Mouse (Mus musculus) embryonic stem cell, embryonic (primary cell): ENCODE measurements around the gene Ttc4.

ENCODE experiments used
- CTCF ChIA-PET, 4 experiments: fragments of 300-600 bp in 2 of 4; fragments of 350-600 bp in 2 of 4; sonication (Branson Sonifier 250); formaldehyde crosslinking; loops; one replicate each; lab custom pipeline; 2022; ENCODE audit warnings: inconsistent platforms in 2 of 4; lab: Charles Lee
- POLR2A ChIA-PET, 4 experiments: fragments of 300-600 bp in 2 of 4; fragments of 350-600 bp in 2 of 4; sonication (Branson Sonifier 250); formaldehyde crosslinking; loops; one replicate each; lab custom pipeline; 2022; ENCODE audit warnings: antibody characterized with exemption in 4 of 4, inconsistent platforms in 1 of 4; lab: Charles Lee

Ttc4 gene

DNA sequence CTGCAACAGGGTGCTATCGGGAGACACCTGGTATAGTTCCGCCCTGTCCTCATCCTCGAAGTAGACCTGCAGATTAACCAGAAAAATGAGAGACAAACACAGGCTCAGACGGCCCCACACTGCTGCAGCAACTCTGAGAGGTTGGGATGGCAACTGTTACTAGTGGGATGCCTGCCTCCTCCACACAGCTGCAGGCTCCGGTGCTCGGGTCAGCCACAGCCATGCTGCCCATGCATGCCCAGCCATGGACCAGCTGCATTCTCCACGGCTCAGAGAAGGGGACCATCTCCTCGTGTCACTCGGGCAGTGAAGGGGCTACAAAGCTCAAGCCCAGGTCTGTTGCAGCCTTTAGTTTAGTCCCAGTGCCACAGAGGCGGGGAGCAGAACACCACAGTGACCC, 13.1 kb downstream of the Ttc4 start:
- CTCF ChIA-PET: interaction anchor here in 3 of 4 experiments (0.6 to 1.9 kb wide), 9 partner anchors 8 to 58 kb away, joined by 3 to 6 read pairs (median 3); no protein-coding TSS in a partner anchor
- POLR2A ChIA-PET: interaction anchor here in 3 of 4 experiments (0.6 to 2.5 kb wide), 11 partner anchors 9 to 521 kb away, joined by 3 to 11 read pairs (median 4); partner anchors contain the start of gene Ttc4 (in 1 of the 3)

DNA sequence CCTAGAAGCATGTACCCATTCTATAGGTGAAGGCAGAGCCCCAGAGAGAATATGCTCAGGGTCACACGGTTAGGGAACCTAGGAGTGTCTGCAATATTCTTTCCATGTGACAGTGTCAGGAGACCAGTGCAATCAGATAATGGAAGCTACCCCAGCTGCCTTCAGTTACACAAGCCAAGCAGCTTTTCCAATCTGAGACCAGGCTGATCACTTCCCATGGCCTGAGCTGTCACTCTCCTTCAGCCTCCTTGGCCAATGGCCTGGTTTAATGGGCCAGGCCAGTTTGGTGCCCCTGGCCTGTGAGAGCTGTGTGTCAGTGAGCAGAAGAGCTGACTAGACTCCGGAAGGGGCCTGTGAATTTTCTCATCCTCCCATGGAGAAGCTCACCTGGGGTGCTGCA, 13.5 kb downstream of the Ttc4 start:
- ChIA-PET POLR2A (interaction anchor here in 3 of 4 experiments (0.6 to 2.5 kb wide), 10 partner anchors 9 to 522 kb away, joined by 3 to 11 read pairs (median 4); no protein-coding TSS in a partner anchor), CTCF (interaction anchor here in 2 of 4 experiments (0.5 to 1.9 kb wide), 5 partner anchors 25 to 40 kb away, joined by 3 to 5 read pairs (median 3); no protein-coding TSS in a partner anchor)

DNA sequence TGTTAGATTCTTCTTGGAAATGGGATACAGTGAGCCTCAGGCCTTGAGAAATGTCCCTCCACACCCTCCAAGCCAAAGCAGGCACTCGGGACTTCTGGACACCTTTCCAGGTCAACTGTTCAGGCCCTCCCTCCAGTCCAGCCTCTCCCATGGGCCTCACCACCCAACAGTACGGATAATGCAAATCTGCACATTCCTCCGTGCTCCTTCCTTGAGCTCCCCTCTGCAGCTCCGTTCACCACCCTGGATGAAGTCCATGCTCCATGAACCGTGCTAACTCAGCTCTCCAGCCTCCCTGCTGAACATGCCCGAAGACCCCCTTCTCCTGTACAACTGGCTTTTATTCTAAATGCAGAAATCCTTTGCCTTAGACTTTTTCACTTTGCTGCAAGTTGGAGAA, 14.0 kb downstream of the Ttc4 start:
- ChIA-PET CTCF (interaction anchor here in 2 of 4 experiments (0.5 to 1.9 kb wide), 5 partner anchors 26 to 40 kb away, joined by 3 to 5 read pairs (median 3); no protein-coding TSS in a partner anchor), POLR2A (interaction anchor here in 3 of 4 experiments (0.6 to 2.5 kb wide), 8 partner anchors 8 to 337 kb away, joined by 3 to 11 read pairs (median 4); no protein-coding TSS in a partner anchor)

DNA sequence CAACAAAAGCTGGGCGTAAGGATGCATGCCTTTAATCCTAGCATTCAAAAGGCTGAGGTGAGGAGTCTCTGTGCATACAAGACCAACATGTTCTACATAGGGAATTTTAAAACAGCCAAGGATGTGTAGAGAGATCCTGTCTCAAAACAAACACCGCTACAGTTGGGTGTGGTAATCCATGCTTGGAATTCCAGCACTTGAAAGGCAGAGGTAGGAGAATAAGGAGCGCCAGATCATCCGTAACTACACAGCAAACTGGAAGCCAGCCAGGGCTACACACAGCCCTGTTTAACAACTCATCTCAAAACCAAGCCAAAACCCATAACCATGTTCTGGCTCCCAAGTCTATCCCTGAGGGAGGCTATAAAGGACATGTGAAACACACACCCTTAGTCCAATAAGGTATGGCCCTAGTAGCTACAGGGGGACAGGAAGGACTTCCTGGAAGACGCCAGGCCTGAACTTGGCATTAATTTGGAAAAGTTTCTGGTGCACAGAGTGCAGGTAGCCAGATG, 14.7 kb downstream of the Ttc4 start:
- ChIA-PET POLR2A (no interaction called here), CTCF (no interaction called here)

DNA sequence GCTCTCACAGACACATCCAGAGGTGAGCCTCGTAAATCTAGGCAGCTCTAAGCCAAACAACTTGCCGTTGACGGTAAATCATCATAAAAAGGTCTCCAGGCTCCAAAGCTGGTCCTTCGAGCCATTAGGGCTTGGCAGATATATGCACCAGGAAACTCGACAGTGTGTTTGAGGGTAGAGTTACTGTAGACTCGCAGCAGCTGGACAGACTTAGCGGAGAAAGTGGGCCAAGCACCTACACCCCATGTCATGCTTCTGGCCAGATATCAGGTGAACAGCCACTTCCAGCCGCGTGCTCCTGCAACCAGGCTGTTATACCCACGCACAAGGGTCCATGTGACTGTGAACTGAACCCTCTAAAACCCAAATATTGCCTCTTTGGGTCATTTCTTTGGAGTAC, 23.1 kb downstream of the Ttc4 start:
- POLR2A ChIA-PET: interaction anchor here in 3 of 4 experiments (0.6 to 2.5 kb wide), 10 partner anchors 9 to 849 kb away, joined by 3 to 11 read pairs (median 4); partner anchors contain the start of gene Ttc4 (in 1 of the 3)
- CTCF ChIA-PET: interaction anchor here in 2 of 4 experiments (0.5 to 0.8 kb wide), 2 partner anchors 23 to 75 kb away, joined by 3 read pairs; partner anchors contain the start of gene Mroh7 (in 1 of the 2)

DNA sequence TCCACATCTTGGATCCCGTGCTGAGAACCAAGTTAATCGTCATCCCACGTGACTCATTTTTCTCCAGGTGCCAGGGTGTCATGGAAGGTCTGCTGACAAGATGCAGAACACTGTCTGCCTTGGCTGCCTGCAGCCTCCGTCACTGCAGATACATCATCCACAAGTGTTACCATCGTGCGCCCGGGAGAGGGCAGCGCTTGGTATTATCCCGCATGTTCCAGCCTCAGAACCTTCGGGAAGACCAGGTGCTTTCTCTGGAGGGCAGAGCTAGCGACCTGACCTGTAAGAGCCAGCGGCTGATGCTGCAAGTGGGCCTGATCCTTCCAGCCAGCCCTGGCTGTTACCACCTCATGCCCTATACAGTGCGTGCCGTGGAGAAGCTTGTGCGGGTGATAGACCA, 25.7 kb downstream of the Ttc4 start:
- CTCF ChIA-PET: interaction anchor here in 2 of 4 experiments (0.8 to 1.0 kb wide), 2 partner anchors 22 to 55 kb away, joined by 3 read pairs; no protein-coding TSS in a partner anchor
- POLR2A ChIA-PET: interaction anchor here in 2 of 4 experiments (0.7 to 1.2 kb wide), 4 partner anchors 7 to 39 kb away, joined by 3 read pairs; no protein-coding TSS in a partner anchor

DNA sequence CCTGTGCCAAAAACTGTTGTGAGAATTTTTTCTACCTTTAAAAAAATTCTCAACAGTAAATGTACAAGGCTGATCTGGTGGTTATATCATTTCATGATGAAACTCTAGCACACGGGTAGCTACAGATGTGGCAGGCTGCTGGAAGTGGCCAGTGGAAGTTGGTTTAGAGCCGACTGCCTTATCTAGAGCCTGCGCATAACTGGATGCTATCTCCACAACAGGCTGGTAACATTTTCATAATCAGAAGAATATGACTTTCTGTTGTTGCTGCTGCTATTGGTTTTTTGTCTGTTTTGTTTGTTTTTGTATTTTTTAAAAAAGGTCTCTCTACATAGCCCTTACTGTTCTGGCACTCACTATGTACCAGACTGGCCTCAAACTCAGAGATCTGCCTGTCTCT, 26.2 kb downstream of the Ttc4 start:
- CTCF ChIA-PET: interaction anchor here in 1 of 4 experiments (1.0 kb wide), 1 partner anchor 56 kb away, joined by 3 read pairs; no protein-coding TSS in a partner anchor
- POLR2A ChIA-PET: interaction anchor here in 1 of 4 experiments (0.9 kb wide), 1 partner anchor 19 kb away, joined by 3 read pairs; no protein-coding TSS in a partner anchor

DNA sequence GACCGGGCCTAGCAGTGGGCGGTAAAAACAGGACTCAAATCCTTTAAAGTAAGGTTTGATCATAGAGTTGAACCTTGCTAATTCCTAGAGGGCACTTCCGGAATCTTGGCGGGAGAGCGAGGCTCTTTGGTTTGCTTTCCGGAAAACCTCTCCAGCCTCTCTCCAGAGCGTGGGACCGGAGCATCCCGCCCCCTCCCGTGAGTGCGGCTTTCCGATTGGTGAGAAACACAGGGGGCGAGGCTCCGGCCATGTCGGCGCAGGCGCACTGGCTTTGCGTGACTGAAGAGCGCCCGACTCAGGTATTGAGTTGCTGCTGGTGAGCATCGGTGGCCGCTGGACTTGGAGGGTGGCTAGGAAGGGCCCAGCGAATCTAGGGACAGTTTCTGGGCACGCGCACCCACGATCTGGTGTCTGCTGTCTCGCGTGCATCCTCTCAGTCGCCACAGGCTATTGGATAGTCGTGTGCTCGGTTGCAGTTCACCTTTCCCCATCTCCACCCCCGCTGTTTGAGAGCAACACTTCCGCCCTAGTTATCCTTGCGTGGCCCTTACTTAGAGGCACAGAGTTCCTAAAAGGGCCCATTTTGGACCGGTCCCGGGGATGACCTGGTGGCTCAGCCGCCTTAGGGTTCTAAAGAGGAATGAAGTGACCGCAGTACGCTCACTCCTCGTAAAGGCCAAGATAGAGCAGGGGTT, 27.8 kb downstream of the Ttc4 start, which contains the start of gene Pars2:
Gene Pars2 (plus strand): TSS at position 237 of the 695 bp plus-strand sequence.
- ChIA-PET POLR2A (interaction anchor here in 3 of 4 experiments (0.6 to 2.3 kb wide), 14 partner anchors 10 to 527 kb away, joined by 3 to 10 read pairs (median 4); partner anchors contain the start of genes Ssbp3 (in 1 of the 3), Tceanc2 (in 1 of the 3) and Tmem59 (in 1 of the 3)), CTCF (interaction anchor here in 1 of 4 experiments (0.8 kb wide), 1 partner anchor 37 kb away, joined by 4 read pairs; no protein-coding TSS in a partner anchor)

DNA sequence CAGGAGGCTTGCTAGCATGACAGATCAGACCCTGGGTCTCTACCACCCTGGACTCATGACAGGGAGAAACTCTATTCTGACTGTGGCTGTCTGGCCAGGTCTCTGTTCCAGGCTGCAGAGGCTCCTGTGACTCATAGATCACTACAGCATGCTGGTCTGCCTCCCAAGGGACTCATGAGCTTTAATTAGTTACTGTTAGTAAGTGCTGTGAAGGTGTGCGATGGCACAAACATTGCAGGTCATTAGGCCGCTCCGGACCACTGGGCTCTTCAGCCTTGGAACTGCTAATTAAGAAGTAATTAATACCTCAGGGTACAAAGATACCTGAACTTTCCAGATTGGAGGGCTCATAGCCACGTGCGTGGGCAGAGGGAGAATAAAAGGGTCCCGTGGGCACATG, 31.6 kb downstream of the Ttc4 start:
- POLR2A ChIA-PET: interaction anchor here in 1 of 4 experiments (1.3 kb wide), 2 partner anchors 9 to 10 kb away, joined by 3 read pairs; no protein-coding TSS in a partner anchor
- CTCF ChIA-PET: interaction anchor here in 2 of 4 experiments (0.6 to 1.3 kb wide), 3 partner anchors 10 to 148 kb away, joined by 3 to 5 read pairs (median 3); no protein-coding TSS in a partner anchor

DNA sequence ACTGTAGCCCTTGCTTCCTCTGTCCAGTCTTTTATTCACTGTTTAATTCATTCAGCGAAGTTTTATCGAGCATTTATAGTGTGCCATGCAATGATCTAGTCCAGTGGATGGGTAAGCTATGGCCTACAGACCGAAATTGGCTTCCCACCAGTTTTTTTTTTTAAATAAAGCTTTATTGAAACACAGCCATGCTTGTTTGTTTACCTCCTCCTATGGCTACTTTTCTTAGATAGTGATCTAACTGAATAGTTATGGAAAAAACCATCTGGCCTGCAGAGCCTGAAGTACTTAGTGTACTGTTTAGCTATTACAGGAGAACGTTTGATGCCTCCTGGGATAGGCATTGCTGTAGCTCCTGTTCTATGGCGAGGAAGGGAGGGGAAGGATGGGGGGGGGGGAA, 32.9 kb downstream of the Ttc4 start:
- CTCF ChIA-PET: interaction anchor here in 1 of 4 experiments (0.6 to 0.7 kb wide), 3 partner anchors 29 to 137 kb away, joined by 4 to 20 read pairs (median 10); partner anchors contain the start of gene Lexm
- POLR2A ChIA-PET: interaction anchor here in 3 of 4 experiments (0.5 to 1.1 kb wide), 8 partner anchors 8 to 1259 kb away, joined by 3 to 5 read pairs (median 3); no protein-coding TSS in a partner anchor

DNA sequence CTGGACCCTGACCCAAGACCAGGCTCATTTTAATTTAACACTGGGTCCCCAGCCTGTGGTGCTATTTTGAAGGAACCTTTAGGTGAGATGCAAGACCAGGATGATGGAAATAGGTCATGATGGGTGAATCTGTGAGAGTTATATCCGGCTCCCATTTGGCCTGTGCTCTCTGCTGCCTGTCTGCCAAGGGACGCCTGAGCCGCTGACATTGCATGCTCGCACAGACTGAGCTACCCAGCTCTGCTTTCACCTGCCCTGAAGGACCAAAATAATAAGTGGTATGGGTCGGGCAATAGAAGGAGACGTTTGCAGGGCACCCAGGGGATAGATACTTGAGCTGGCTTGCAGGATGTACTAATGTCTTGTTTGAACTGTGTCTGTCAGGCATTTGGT, 34.5 kb downstream of the Ttc4 start:
- POLR2A ChIA-PET: no interaction called here
- CTCF ChIA-PET: interaction anchor here in 3 of 4 experiments (0.5 kb wide), 3 partner anchors 136 to 1453 kb away, joined by 3 to 7 read pairs (median 7); no protein-coding TSS in a partner anchor

DNA sequence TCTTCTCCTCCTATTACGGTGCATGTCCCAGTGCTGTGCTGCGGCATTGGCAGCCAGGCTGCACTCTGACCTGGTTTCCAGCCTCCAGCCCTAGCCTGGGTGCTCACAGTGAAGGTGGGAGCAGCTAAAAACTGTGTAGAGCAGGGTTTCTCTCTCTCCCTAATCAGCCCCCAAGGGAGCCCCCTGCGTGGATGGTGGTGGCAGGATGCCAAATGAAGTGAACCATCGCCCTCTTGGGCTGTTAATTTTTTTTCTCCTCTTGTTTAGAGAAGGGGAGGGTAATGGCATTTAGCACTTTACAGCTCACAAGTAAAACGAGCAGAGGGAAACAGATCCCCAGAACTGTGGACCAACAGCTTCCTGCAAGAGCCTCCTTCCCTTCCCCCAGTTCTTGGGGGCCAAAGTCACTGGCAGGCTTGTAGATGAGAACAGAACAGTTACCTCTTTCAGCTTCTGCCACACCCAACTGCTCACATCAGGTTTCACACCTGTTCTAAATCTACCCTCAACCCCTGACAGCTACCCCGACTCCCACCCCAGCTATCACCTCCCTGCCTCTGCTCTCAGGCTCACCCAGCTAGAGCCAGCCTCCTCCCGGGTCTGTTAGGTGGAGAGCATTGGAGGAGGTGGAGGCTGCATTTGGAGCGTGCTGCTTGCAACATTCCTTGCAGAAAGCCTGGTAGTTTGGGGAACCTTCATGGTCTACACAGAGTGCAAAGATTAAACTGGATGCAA, 35.1 kb downstream of the Ttc4 start:
- POLR2A ChIA-PET: no interaction called here
- CTCF ChIA-PET: interaction anchor here in 2 of 4 experiments (0.5 to 0.9 kb wide), 2 partner anchors 13 to 1453 kb away, joined by 5 to 7 read pairs; no protein-coding TSS in a partner anchor

DNA sequence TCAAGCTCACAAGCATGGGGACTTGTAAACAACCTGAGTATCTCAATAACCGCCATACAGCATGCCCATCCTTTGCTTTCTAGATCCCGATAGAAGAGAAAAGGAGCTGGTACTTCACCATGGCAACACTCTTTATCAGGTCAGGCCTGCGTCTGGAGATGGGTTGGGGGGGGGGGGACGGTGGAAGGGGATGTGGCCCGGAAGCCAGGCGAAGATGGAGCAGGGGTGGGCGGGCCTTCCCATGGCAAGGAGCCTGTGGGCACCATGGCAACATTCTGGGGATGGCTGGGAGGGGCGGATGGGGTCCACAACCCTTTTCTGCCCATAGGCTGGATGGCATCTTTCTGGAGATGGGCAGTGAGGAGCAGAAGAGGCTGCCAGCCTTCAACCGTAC, 44.7 kb downstream of the Ttc4 start:
- CTCF ChIA-PET: interaction anchor here in 3 of 4 experiments (0.6 to 1.5 kb wide), 6 partner anchors 74 to 524 kb away, joined by 3 to 9 read pairs (median 4); no protein-coding TSS in a partner anchor
- POLR2A ChIA-PET: interaction anchor here in 3 of 4 experiments (0.8 to 2.0 kb wide), 5 partner anchors 11 to 74 kb away, joined by 3 to 4 read pairs (median 3); partner anchors contain the start of gene Ttc22 (in 1 of the 3)

DNA sequence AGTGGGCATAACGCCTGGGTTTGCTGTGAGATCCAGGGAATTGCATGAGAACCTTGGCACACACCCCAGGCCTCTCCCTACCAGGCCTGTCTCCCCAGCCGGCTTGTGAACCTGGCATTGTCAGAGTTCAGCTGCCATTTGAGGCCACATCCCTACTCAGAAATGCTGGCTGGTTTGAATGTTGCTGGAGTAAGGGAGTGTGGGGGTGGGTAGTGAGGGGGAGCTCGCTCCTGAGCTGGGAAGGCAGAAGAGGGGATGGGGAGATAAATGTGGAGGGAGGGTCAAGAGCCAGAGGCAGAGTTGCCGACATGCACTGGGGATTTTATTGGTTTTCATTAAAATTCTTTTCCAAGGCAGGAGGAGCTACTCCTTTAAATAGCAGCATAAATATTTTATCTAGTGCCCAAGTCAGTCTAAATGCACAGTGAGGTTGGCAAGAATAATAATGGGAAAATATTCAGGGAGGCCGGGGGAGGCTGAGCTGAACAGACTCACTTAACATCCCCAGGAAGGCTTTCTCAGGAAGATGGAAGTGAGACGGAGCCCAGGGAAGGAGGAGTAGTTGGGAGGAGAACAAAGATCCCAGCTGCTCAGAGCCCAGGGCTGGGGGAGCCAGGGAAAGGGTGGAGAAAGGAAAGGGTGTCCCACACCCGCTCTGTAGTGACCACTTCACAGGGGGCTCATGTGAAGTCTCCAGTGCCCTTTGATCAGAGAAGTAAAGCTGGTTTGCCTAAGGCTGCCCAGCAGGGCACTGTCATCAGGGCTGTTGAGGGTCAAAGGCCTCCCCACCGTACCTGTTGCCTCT, 45.3 kb downstream of the Ttc4 start:
- ChIA-PET POLR2A (interaction anchor here in 3 of 4 experiments (0.6 to 2.0 kb wide), 7 partner anchors 11 to 688 kb away, joined by 3 to 4 read pairs (median 3); partner anchors contain the start of gene Ttc22 (in 1 of the 3)), CTCF (interaction anchor here in 3 of 4 experiments (0.6 to 1.5 kb wide), 8 partner anchors 22 to 525 kb away, joined by 3 to 9 read pairs (median 3); no protein-coding TSS in a partner anchor)

DNA sequence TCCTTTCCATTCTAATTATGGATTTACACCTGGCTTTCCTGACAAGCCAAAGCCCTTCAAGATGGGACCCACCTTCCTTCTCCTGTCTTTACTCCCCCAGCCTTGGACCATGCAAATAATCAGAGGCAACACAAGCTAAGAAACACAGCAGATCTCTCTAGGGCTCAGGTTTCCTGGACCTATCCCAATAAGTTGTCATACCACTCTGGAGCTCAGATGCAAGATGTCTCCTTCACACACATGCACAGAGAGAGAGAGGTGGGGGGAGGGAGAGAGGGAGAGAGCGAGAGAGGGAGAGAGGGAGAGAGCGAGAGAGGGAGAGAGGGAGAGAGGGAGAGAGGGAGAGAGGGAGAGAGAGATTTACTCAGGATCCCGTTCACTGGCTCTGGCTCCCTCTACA, 46.4 kb downstream of the Ttc4 start:
- ChIA-PET CTCF (interaction anchor here in 3 of 4 experiments (0.6 to 4.0 kb wide), 5 partner anchors 50 to 81 kb away, joined by 3 to 53 read pairs (median 8); no protein-coding TSS in a partner anchor), POLR2A (interaction anchor here in 2 of 4 experiments (1.2 to 2.5 kb wide), 2 partner anchors 72 to 74 kb away, joined by 3 to 6 read pairs; no protein-coding TSS in a partner anchor)
